Mouse (Mus musculus) intestine, postnatal 0 days (tissue): ENCODE measurements at regions not wholly inside any gene's neighbourhood (a gene's known extent, or its start where the extent isn't known, plus 50 kb on each side); places are given as distances from the start of the nearest gene placed in this dataset.
"Not testable (repeated sequence)": the region's sequence is repeated elsewhere in the genome, so short reads cannot be mapped to it uniquely, and the experiment has no call there.

Experiments
- ATAC-seq: fragments of 200-750 bp; cut with Nextera tagmentation; 2 replicates; pipeline ENCODE4 v1.8.0; 2017; ENCODE audit warnings: mild to moderate bottlenecking, moderate TSS enrichment, moderate library complexity
- H3K27ac ChIP-seq: fragments of 300-500 bp; sonication (generic); 2 replicates; pipeline ENCODE4 v1.5.1; 2014; ENCODE audit warnings: mild to moderate bottlenecking, low read depth, low read length, moderate library complexity
- H3K27me3 ChIP-seq: fragments of 300-500 bp; sonication (generic); replicated peaks from 2 replicates; pipeline ENCODE4 v1.6.1; 2014; ENCODE audit warnings: low read length, mixed read lengths; ENCODE audit not compliant: control insufficient read depth, insufficient read depth
- H3K36me3 ChIP-seq: fragments of 300-500 bp; sonication (generic); 2 replicates; pipeline ENCODE4 v1.6.1; 2014; ENCODE audit warnings: mild to moderate bottlenecking, moderate library complexity; ENCODE audit not compliant: control insufficient read depth, insufficient read depth
- H3K4me1 ChIP-seq: fragments of 300-500 bp; sonication (generic); replicated peaks from 2 replicates; pipeline ENCODE4 v1.6.1; 2014; ENCODE audit warnings: antibody characterized with exemption, low read length, mixed read lengths; ENCODE audit not compliant: control insufficient read depth, insufficient read depth
- H3K4me2 ChIP-seq: fragments of 300-500 bp; sonication (generic); replicated peaks from 2 replicates; pipeline ENCODE4 v1.6.1; 2014; ENCODE audit warnings: low read depth, mild to moderate bottlenecking, moderate library complexity
- H3K4me3 ChIP-seq: fragments of 300-500 bp; sonication (generic); 2 replicates; pipeline ENCODE4 v1.5.1; 2014; ENCODE audit warnings: low read depth, low read length
- H3K9ac ChIP-seq: fragments of 300-500 bp; sonication (generic); 2 replicates; pipeline ENCODE4 v1.6.1; 2014; ENCODE audit warnings: mild to moderate bottlenecking, low read depth, low read length
- H3K9me3 ChIP-seq: fragments of 300-500 bp; sonication (generic); 2 replicates; pipeline ENCODE4 v1.6.1; 2016; ENCODE audit warnings: mixed run types; ENCODE audit not compliant: control insufficient read depth
- CTCF ChIP-seq: sonication (generic); IDR thresholded peaks from 2 replicates; pipeline ENCODE4 v1.5.1; 2016; ENCODE audit warnings: low read depth, mild to moderate bottlenecking, control low read depth, antibody characterized with exemption, moderate library complexity
- WGBS: fragments of 180-500 bp; shearing (Covaris S2); extraction: QIAGEN DNeasy Blood & Tissue Kit; methylation state at CpG from one replicate; pipeline ENCODE4 v1.1.7; 2014; 5-methylcytosine and 5-hydroxymethylcytosine counted together

DNA sequence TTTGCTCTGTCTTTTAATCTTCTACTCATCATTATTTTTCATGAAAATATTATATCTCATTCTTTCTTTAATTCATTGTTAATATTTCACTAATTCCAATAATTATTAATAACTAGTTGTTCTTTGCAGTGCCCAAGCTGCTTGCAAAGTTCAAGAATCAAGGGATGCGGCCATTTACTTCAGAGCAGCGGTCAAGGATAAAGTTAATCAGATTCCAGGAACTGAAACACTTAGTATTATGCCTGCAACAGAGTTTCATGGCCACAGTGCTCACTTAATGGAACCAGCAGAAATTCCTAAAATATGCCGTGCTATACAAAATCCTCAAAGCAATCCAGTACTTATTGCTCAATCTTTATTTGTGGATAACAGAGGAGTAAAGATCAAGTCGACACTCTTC lies 1389.7 kb upstream of the 1700008P02Rik start:
- WGBS, result 62% methylated on average over 4 of the region's 4 CpGs
- Histone ChIP-seq H3K4me2 (no peak overlapping the region), H3K4me3 (no peak overlapping the region), H3K9me3 (no peaks in the 10 kb centered on the region), H3K4me1 (no peaks in the 10 kb centered on the region), H3K9ac (no peak overlapping the region), H3K27me3 (no peaks in the 10 kb centered on the region), H3K36me3 (no peaks in the 10 kb centered on the region), H3K27ac (no peak overlapping the region)
- no peak for TF ChIP-seq CTCF
- no peak for ATAC-seq

DNA sequence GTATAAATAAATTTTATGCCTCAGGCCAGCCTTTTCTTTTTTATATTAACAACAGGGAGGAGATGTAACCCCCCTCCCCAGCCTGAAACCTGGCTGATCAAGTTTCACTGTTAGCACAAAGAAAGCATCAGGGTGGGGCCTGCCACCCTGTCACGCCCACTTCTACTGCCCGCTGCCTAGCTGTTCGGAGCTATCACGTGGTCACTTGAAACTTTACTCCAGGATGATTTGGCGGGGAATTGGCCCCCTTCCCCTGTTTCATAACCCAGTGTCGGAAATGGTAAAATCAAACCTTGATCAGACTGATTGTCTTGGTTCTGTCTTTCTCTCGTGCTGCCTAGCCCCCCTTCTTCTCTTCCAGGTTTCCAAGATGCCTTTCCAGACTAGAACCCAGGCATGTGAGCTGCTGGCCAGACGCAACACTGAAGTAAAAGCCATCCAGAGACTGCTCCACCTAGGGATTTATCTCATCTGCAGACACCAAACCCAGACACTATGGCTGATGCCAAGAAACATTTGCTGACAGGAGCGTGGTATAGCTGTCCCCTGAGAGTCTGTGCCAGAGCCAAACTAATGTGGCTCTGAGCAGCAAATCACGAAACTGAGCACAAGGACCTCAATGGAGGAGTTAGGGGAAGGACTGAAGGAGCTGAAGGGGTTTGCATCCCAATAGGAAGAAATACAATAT lies 1386.6 kb upstream of the 1700008P02Rik start:
- Histone ChIP-seq H3K27ac (no peak overlapping the region), H3K4me2 (peak overlapping the region; percentile 54)
- ATAC-seq, result peak; percentile 91

DNA sequence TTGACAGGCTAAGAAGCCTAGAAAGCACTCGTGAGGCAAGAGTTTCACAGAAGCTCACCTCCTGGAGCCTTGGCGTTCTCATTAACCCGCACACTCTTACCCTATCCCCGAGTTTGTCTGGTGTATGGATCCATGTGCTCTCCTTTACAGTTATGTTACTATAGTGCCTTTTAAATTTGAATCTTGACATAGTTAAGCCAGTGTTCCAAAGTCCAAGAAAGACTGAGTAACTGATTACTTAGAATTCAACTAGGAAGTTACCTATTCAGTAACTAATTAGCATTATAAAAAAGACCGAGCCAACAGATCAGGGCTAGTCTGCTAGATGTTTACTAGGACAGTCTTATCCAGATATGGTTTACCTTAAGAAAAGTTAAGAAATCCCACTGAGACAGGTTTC lies 1386.0 kb upstream of the 1700008P02Rik start:
- peak; percentile 94 for ATAC-seq
- no peak overlapping the region for H3K27ac ChIP-seq
- peak overlapping the region; percentile 54 for H3K4me2 ChIP-seq
- no peak for TF ChIP-seq CTCF
- H3K9ac ChIP-seq, result no peak overlapping the region
- no peaks in the 10 kb centered on the region for H3K4me1 ChIP-seq
- 41% methylated on average over 5 of the region's 5 CpGs for WGBS
- no peaks in the 10 kb centered on the region for H3K36me3 ChIP-seq
- no peaks in the 10 kb centered on the region for H3K9me3 ChIP-seq
- H3K27me3 ChIP-seq, result no peaks in the 10 kb centered on the region
- H3K4me3 ChIP-seq, result no peak overlapping the region

More for the DNA sequence above, 1386.6 kb upstream of the 1700008P02Rik start:
- WGBS, result 38% methylated on average over 10 of the region's 10 CpGs
- H3K4me3 ChIP-seq, result no peak overlapping the region
- no peaks in the 10 kb centered on the region for H3K9me3 ChIP-seq
- no peaks in the 10 kb centered on the region for H3K36me3 ChIP-seq
- H3K4me1 ChIP-seq, result no peaks in the 10 kb centered on the region
- H3K27me3 ChIP-seq, result no peaks in the 10 kb centered on the region
- H3K9ac ChIP-seq, result no peak overlapping the region
- no peak for TF ChIP-seq CTCF

DNA sequence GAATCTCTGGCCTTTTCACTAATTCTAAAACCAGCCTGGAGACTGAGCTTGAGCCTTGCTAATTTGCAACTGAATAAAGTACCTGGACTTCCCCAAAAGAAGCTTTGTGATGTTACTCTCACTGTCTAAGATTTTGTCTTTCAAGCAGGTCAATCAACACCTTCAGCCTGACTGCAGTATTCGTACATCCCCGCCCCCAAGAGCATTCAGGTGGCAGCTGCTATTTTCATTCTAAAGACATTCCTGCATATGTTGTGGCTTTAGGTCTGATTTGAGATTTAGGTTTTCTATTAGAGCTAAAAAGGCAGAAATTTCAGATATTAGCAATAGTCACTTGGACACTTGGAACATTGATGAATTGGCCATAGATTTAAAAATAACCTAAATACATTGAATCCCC lies 1385.4 kb upstream of the 1700008P02Rik start:
- H3K27me3 ChIP-seq, H3K4me1 ChIP-seq, H3K9ac ChIP-seq, H3K4me2 ChIP-seq, H3K9me3 ChIP-seq, H3K27ac ChIP-seq, H3K36me3 ChIP-seq, ATAC-seq, H3K4me3 ChIP-seq: not testable (repeated sequence)
- 74% methylated on average over 2 of the region's 2 CpGs for WGBS

DNA sequence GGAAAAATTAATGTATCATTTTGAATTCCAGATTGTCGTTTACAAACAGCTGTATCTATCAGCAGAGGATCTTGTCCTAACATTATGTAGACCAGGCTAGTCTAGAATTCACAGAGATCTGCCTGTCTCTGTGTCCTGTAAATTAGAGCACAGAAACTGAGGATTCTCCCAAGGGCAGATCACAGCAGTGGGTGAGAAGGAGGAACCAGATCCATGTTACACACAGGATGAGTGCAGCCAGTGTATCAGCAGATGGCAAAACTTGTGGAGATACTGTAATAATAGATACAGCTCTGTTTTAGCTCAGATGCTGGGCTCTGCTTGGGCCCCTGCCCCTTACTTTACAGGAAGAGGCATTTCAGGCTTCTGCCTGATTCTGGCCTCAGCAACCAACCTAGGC lies 1384.0 kb upstream of the 1700008P02Rik start:
- Histone ChIP-seq H3K4me3 (no peak overlapping the region), H3K27ac (no peak overlapping the region), H3K4me2 (no peak overlapping the region), H3K27me3 (no peaks in the 10 kb centered on the region), H3K9ac (no peak overlapping the region), H3K9me3 (no peaks in the 10 kb centered on the region), H3K36me3 (no peaks in the 10 kb centered on the region), H3K4me1 (no peaks in the 10 kb centered on the region)
- no peak for TF ChIP-seq CTCF
- ATAC-seq, result no peak
- 93% methylated on average over 1 of the region's 1 CpGs for WGBS

DNA sequence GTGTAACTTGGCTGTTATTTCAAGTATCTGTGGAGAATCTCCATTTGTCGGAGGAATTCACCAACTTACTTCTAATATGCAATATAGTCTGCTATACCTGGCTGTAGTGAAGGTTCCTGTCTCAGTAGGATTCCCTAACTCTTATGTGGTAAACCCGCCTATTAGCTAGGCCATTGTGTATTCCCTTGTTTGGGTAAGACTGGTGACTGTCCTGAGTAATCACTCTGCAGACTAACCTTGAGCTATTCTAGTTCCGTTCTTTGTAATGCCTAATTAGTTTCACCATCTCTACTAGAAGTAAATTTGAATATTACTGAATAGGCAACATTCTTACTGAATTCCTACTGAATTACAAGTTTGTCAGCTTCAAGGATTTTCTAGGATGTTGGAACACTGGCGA lies 1380.8 kb upstream of the 1700008P02Rik start:
- no peak overlapping the region for H3K4me3 ChIP-seq
- H3K27ac ChIP-seq, result no peak overlapping the region
- no peaks in the 10 kb centered on the region for H3K4me1 ChIP-seq
- no peaks in the 10 kb centered on the region for H3K27me3 ChIP-seq
- H3K4me2 ChIP-seq, result no peak overlapping the region
- no peaks in the 10 kb centered on the region for H3K36me3 ChIP-seq
- 90% methylated on average over 4 of the region's 4 CpGs for WGBS
- no peaks in the 10 kb centered on the region for H3K9me3 ChIP-seq
- no peak for TF ChIP-seq CTCF
- no peak overlapping the region for H3K9ac ChIP-seq
- no peak for ATAC-seq

DNA sequence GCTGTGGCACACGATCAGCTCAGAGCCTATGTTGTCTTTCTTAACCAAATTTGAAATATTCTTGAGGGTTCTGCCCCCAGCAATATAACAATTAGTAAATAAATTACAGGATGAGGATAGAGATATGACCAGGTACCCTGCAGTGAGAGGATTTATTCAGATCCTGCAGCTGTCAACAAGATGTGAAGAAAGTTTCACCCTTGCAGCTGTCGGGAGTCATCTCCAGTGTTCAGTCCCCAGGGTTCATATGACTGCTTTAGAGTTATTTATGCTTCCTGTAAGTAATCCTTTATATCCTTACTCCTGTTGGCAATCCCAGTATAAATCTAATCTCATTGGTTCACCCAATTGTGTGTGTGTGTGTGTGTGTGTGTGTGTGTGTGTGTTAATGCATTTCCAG lies 1372.1 kb upstream of the 1700008P02Rik start:
- H3K27me3 ChIP-seq, result no peaks in the 10 kb centered on the region
- H3K27ac ChIP-seq, result no peak overlapping the region
- no peak for TF ChIP-seq CTCF
- ATAC-seq, result no peak
- no peaks in the 10 kb centered on the region for H3K36me3 ChIP-seq
- H3K9ac ChIP-seq, result no peak overlapping the region
- no peak overlapping the region for H3K4me3 ChIP-seq
- H3K9me3 ChIP-seq, result no peaks in the 10 kb centered on the region
- H3K4me2 ChIP-seq, result no peak overlapping the region
- WGBS, result 91% methylated on average over 2 of the region's 2 CpGs
- no peaks in the 10 kb centered on the region for H3K4me1 ChIP-seq
